Mouse (Mus musculus) liver, postnatal 0 days (tissue): ENCODE data around the gene Plekhd1. TPM values are rescaled to one million over a fixed set of nuclear protein-coding genes. Genes with fewer than 3 reads are reported as not detected.
A peak's percentile ranks its signal among the peaks of the same experiment; 100 is the strongest.

Source experiments
- ATAC-seq: fragments of 200-750 bp; cut with Nextera tagmentation; 2 replicates; pipeline ENCODE4 v1.8.0; 2017; ENCODE audit warnings: mild to moderate bottlenecking, moderate library complexity
- DNase-seq: peaks from one replicate; pipeline ENCODE4 v3.0.0-alpha.2; 2016
- H3K27ac ChIP-seq: fragments of 300-500 bp; sonication (generic); 2 replicates; pipeline ENCODE4 v1.5.1; 2014; ENCODE audit warnings: antibody characterized with exemption, moderate library complexity, mild to moderate bottlenecking, low read depth
- H3K27me3 ChIP-seq: fragments of 300-500 bp; sonication (generic); 2 replicates; pipeline ENCODE4 v1.6.1; 2014; ENCODE audit warnings: low read length, control low read depth, mixed read lengths; ENCODE audit not compliant: insufficient read depth
- H3K36me3 ChIP-seq: fragments of 300-500 bp; sonication (generic); replicated peaks from 2 replicates; pipeline ENCODE4 v1.6.1; 2014; ENCODE audit warnings: mild to moderate bottlenecking, control low read depth, low read length, moderate library complexity, mixed read lengths; ENCODE audit not compliant: insufficient read depth
- H3K4me1 ChIP-seq: fragments of 300-500 bp; sonication (generic); 2 replicates; pipeline ENCODE4 v1.6.1; 2014; ENCODE audit warnings: antibody characterized with exemption, mild to moderate bottlenecking, control low read depth; ENCODE audit not compliant: insufficient read depth
- H3K4me2 ChIP-seq: fragments of 300-500 bp; sonication (generic); 2 replicates; pipeline ENCODE4 v1.6.1; 2014; ENCODE audit warnings: low read depth, mild to moderate bottlenecking, low read length, moderate library complexity, mixed read lengths
- H3K4me3 ChIP-seq: fragments of 300-500 bp; sonication (generic); 2 replicates; pipeline ENCODE4 v1.5.1; 2014; ENCODE audit warnings: low read depth, low read length
- H3K9ac ChIP-seq: fragments of 300-500 bp; sonication (generic); replicated peaks from 2 replicates; pipeline ENCODE4 v1.6.1; 2014; ENCODE audit warnings: mild to moderate bottlenecking, moderate library complexity
- H3K9me3 ChIP-seq: fragments of 300-500 bp; sonication (generic); 2 replicates; pipeline ENCODE4 v1.6.1; 2016; ENCODE audit warnings: mild to moderate bottlenecking, control low read depth, low read length, mixed read lengths
- CTCF ChIP-seq: sonication (generic); IDR thresholded peaks from 2 replicates; pipeline ENCODE4 v1.5.1; 2016; ENCODE audit warnings: antibody characterized with exemption, low read depth
- EP300 ChIP-seq: IDR thresholded peaks from 2 replicates; pipeline ENCODE4 v1.6.1; 2016; ENCODE audit warnings: antibody characterized with exemption, low read depth, mild to moderate bottlenecking
- WGBS: fragments of 180-500 bp; shearing (Covaris S2); extraction: QIAGEN DNeasy Blood & Tissue Kit; methylation state at CpG from one replicate; pipeline ENCODE4 v1.1.7; 2014; ENCODE audit not compliant: insufficient replicate concordance; 5-methylcytosine and 5-hydroxymethylcytosine counted together
- polyA plus RNA-seq: library from polyadenylated mRNA; unstranded; fragments of >200 nt; fragmentation: Nextera tagmentation; extraction: Ambion mirVana; gene quantifications from 2 replicates; pipeline ENCODE4 v1.2.1, GENCODE M21; 2015

The Plekhd1 gene
- polyA plus RNA-seq, 1 experiment from 2014 or later: 0.13 TPM

DNA sequence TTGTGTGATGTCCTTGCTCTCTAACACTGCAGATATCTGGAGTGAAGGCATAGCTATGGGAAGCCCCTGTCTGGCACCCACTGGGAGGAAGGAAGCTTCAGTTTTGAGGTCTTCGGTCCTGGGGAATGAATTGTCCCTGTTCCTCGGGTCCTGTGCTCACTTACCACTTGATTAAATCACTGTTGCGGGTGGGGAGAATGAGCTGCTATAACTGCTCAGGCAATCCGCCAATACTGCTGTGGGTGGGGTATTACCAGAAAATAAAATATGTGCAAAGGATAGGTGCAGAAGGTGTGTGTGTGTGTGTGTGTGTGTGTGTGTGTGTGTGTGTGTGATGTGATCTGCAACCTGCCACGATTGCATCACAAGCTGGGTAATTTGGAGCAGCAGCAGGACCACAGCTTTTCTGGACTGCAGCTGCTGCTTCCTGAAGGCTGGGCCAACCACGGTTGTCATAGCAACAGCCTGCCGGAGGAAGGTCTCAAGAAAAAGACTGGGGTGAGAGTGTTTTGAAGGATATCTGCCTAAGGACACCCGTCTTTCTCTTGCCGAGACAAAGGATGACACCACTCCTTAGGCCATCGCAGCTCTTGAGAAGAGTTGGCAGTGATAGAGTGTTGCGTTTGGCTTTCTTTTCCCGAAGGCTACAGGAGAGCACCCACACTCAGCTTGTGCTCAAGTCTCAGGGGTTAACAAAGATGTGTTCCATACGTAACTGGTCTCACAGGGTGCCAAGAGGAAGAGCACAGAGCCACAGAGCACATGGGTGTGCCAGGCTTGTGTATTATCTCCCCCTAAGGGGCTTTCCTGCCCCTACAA lies 44.3 kb downstream of the Plekhd1 start:
- no peak overlapping the region for H3K9ac ChIP-seq
- no peak overlapping the region for H3K4me3 ChIP-seq
- TF ChIP-seq EP300 (no peak), CTCF (no peak)
- H3K36me3 ChIP-seq: no peaks in the 10 kb centered on the region
- ATAC-seq (no peak), DNase-seq (no peak)
- no peak overlapping the region for H3K27ac ChIP-seq
- no peaks in the 10 kb centered on the region for H3K4me1 ChIP-seq
- no peak overlapping the region for H3K4me2 ChIP-seq
- H3K27me3 ChIP-seq: peaks cover 13% of the 10 kb centered on the region; the same call in 1 of the 2 replicates
- no peaks in the 10 kb centered on the region for H3K9me3 ChIP-seq
- WGBS: 28% methylated on average over 13 of the region's 13 CpGs

DNA sequence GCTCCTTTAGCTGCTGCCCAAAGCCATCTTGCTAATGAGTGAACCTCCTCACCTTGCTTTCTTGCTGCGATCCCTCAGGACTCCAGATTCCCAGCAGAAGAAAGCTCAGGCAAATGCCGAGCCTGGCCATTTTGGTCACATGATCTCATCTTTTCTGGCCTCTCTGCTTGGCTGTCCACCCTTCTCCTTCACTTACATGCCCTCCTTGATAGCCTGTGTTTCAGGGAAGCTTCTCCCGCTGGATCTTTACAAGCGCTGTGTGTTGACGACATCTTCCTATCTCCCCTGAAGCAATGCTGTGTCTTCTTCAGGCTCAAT lies 44.9 kb downstream of the Plekhd1 start:
- Histone ChIP-seq H3K4me2 (no peak overlapping the region), H3K9me3 (no peaks in the 10 kb centered on the region), H3K27me3 (peaks cover 17% of the 10 kb centered on the region; the same call in 1 of the 2 replicates), H3K27ac (no peak overlapping the region), H3K4me3 (no peak overlapping the region), H3K9ac (no peak overlapping the region), H3K4me1 (no peaks in the 10 kb centered on the region), H3K36me3 (no peaks in the 10 kb centered on the region)
- no peak for DNase-seq
- TF ChIP-seq EP300: no peak
- TF ChIP-seq CTCF: no peak
- 57% methylated on average over 5 of the region's 5 CpGs for WGBS
- no peak for ATAC-seq

DNA sequence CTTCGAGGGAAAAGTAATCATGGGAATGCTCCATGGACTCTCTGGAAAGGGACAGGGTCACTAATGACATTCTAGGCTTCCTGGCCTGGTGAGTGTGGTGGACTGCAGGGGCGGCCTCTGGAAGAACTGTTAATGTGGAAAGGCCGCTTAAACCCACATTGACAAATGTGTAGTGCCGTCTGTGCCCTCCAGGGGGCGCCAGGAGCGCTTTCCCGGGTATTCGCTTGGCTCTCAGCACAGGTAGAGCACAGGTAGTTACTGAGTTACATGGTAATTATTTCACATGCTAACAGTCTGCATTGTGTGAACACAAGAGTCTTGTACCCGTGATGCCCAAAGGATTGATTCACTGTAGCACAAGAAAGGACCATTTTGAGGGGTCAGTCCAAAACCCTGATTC lies 47.1 kb downstream of the Plekhd1 start:
- 25% methylated on average over 9 of the region's 9 CpGs for WGBS
- H3K4me3 ChIP-seq: no peak overlapping the region

DNA sequence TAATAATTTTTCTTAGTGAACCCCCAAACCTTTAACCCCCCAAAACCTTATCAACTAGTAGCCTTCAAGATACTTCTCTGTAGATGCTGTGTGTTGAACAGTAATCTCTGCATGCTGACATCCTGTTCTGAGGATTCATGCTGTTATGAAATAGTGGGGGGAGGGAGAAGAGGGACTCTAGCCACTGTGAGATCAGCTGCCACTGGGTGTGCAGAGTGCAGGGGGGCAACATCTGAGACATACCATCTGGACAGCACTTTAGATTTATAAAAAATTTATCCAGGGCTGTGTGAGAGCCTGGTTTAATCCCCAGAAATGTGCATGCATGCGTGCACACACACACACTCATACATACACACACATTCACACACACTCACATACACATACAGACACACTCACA lies 52.2 kb downstream of the Plekhd1 start:
- DNase-seq: no peak
- Histone ChIP-seq H3K9me3 (no peaks in the 10 kb centered on the region), H3K4me3 (no peak overlapping the region), H3K9ac (no peak overlapping the region), H3K27ac (no peak overlapping the region), H3K4me2 (no peak overlapping the region), H3K27me3 (peaks cover 22% of the 10 kb centered on the region; the same call in 1 of the 2 replicates), H3K4me1 (no peaks in the 10 kb centered on the region), H3K36me3 (no peaks in the 10 kb centered on the region)
- TF ChIP-seq EP300: no peak
- no peak for TF ChIP-seq CTCF
- WGBS: 76% methylated on average over 1 of the region's 1 CpGs
- ATAC-seq: no peak

More for the DNA sequence above, 47.1 kb downstream of the Plekhd1 start:
- 0 out of 2 replicates have a peak, but pooled peaks have one; percentile 25 for ATAC-seq
- Histone ChIP-seq H3K9me3 (no peaks in the 10 kb centered on the region), H3K27me3 (peaks cover 19% of the 10 kb centered on the region; the same call in 1 of the 2 replicates), H3K9ac (no peak overlapping the region), H3K36me3 (no peaks in the 10 kb centered on the region), H3K4me1 (no peaks in the 10 kb centered on the region), H3K27ac (no peak overlapping the region), H3K4me2 (no peak overlapping the region)
- peak; percentile 69 for DNase-seq
- TF ChIP-seq EP300: no peak
- TF ChIP-seq CTCF: peak; percentile 80

DNA sequence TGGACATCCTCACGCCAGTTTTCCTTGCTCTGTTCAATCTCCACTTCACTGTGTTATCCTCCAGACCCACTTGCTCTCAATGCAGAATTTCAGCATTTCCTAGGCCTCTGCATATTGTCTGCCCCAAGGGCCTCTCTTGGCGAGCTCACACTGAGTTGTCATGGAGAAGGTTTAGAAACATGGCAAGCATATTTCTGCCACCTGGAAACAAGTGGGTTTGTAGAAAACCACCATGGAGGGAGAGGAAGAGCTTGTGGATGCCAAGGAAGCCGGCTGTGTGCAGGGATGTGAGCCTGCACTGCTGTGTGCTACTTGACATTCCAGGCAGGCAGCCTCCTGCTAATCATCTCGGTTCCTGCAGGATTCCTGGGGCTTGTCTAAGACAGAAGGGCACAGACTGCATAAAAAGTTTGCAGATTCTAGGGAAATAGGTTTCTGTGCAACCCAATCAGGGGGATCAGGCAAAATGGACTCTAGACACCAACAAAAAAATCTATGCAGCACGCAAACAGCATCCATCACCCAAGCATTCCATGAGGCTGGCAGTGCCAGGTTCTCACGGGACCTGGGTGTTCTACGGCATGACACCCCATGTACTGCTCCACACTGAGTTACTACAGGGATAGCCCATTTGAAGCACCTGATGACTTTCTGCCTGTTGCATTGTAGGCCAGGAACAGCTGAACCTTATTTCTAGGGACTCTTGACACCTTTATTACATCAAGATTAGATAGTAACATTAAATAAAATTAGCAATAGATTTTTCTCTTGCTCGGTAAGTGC lies 53.8 kb downstream of the Plekhd1 start:
- ATAC-seq: no peak
- H3K27me3 ChIP-seq: peaks cover 33% of the 10 kb centered on the region; the same call in 1 of the 2 replicates

DNA sequence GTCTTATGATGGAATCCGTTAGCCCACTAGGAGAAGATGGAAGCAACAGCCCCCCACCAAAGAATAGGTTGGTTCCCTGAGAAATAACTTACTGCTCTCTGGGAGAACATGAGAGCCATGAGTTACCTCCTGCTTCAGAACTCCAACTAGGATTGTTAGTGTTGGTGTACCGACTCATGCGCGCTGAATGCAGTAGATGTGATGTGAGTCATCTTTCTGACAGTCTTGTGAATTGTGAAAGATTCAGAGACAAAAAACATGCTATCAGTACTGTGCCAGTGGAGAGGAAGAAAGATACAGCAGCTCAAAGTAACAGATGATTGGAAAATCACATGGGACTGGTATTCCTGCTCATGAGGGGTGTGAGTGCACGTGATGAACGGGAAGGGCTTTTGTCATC lies 59.2 kb downstream of the Plekhd1 start:
- no peak overlapping the region for H3K9ac ChIP-seq
- no peaks in the 10 kb centered on the region for H3K4me1 ChIP-seq
- no peak for DNase-seq
- no peaks in the 10 kb centered on the region for H3K9me3 ChIP-seq
- no peaks in the 10 kb centered on the region for H3K36me3 ChIP-seq
- H3K27ac ChIP-seq: no peak overlapping the region
- no peak overlapping the region for H3K4me2 ChIP-seq
- peaks cover 51% of the 10 kb centered on the region for H3K27me3 ChIP-seq
- TF ChIP-seq EP300: no peak
- no peak for TF ChIP-seq CTCF
- WGBS: 77% methylated on average over 6 of the region's 6 CpGs
- no peak for ATAC-seq
- H3K4me3 ChIP-seq: no peak overlapping the region

More for the DNA sequence above, 53.8 kb downstream of the Plekhd1 start:
- Histone ChIP-seq H3K4me1 (no peaks in the 10 kb centered on the region), H3K4me3 (no peak overlapping the region), H3K9ac (no peak overlapping the region), H3K27ac (no peak overlapping the region), H3K36me3 (no peaks in the 10 kb centered on the region), H3K9me3 (no peaks in the 10 kb centered on the region), H3K4me2 (no peak overlapping the region)
- DNase-seq: no peak
- no peak for TF ChIP-seq CTCF
- no peak for TF ChIP-seq EP300
- WGBS: 59% methylated on average over 8 of the region's 8 CpGs
